Mouse (Mus musculus): ENCODE data around the gene Usp10. TPM values are rescaled to one million over a fixed set of nuclear protein-coding genes. Genes with fewer than 3 reads are reported as not detected.

The Usp10 gene
- polyA plus RNA-seq (2021; fragmentation: Nextera tagmentation), result 64.5 and 68.1 TPM in 2 replicates
- long read RNA-seq, experiment 1, transcript Usp10-202 (14 exons, 3,274 nt), result minor isoform, 23 of 80 reads
- long read RNA-seq, experiment 1, transcript Usp10-210 (14 exons, 3,726 nt), result major isoform, 34 of 80 reads
- long read RNA-seq, experiment 1, partial matches to known transcripts, result 18 of 80 reads
- long read RNA-seq, experiment 1, other reads (novel, unspliced or antisense), result 5 of 80 reads
- long read RNA-seq, experiment 2, transcript Usp10-202 (14 exons, 3,274 nt), result minor isoform, 167 of 558 reads
- long read RNA-seq, experiment 2, transcript Usp10-210 (14 exons, 3,726 nt), result major isoform, 305 of 558 reads
- long read RNA-seq, experiment 2, partial matches to known transcripts, result 48 of 558 reads
- long read RNA-seq, experiment 2, other reads (novel, unspliced or antisense), result 37 of 558 reads

DNA sequence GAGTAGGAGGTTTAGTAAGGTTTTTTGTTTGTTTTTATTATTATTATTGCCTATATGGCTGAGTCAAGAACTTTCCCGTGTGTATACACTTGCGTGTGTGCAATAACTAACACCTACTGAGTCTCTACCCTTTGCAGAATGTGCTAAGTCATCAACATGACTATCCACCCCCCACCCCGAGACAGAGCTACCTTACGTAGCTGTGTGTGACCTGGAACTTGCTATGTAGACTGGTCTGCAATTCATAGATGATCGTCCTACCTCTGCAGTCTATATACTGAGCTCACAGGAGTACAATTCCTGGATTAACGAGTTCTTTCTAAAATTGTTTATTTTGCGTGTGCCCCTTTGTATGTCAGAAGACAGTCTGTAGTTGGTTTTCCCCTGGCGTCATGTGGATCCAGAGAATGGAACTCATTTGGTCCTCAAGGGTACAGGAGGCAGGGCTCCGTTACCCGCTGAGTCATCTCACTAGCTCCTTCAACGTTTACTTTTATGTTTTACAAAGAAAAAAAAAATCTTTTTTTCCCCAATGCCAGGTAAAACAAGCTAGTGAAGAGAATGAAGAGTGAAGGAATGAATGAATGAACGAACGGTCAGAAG lies at the start of gene Usp10:
Gene Usp10, plus strand, starts transcription at position 417 of the 603 bp plus-strand sequence.

DNA sequence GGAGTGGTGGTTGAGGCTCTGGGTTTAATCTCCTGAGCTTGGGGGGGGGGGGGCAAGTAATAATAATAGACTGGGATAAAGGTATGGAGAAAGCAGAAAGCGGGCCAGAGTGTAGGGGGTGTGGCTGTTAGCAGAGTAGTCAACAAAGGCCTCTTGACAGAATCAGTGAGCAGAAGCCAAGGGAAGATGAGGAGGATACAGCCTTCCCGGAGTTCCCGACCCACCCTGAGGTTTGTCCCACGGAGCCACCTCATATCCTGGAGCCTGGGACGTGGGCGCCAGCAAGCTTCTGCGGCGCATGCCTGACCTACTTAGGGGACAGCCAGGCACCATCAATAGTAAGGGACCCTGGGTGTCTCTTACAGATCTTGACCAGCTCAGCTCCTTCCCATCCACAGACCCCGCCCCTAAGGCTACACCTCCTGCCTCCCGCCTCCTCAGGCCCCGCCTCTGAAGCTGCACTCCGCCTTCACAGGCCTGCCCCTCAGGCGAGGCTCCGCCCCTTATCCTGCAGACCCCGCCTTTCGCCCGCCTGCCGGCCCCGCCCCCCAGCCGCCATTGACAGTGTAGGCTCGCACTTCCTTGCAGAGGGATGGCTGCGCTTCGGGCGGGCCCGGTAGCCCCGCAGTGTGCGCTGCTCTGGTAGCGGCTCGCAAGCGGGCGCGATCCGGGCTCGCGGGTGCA lies 48.3 kb upstream of the Usp10 start, which contains the start of gene Klhl36:
Gene Klhl36, plus strand, starts transcription at position 561 of the 684 bp plus-strand sequence.

DNA sequence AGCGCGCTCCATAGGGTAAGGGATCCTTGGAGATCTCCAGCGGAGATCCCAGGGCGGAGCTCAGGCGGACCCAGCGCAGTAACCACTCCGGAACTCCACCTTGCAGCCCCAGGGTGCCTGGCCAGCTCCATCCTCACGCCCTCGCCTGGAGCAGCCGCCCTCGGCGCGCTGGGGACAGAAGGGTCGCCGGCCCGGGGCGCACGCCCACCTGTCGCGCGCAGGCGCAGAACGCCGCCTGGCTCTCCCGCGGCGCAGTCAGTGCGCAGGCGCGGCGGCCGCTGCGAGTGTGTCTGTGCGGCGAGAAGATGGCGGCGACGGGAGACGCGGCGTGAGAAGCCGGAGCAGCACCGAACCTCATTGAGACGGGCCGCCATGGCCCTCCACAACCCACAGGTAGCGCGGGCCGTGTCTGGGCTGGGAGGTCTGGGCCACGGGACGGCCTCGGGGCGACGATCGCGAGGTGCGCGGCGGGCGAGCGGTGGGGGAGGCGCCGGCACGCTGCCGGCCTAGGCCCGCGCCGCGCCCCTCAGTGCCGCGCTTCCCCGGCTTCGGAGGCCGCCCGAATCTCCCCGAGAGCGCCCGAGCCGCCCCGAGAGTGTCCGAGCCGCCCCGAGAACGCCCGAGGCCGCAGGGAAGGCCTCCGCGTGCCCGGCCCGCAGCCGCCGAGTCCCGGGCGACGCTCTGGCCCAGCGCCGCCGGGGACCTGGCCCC lies 542 bp downstream of the Usp10 start, which contains the start of gene Gm20388:
Gene Gm20388, plus strand, starts transcription at position 295 of the 711 bp plus-strand sequence.

GRCm38 (mm10) chr8:119992249-119992648 lies 82.1 kb downstream of the Usp10 start, which contains the start of gene Crispld2:
Gene Crispld2, plus strand, starts transcription at chr8:119992438.

Other genes with a start within 250 kb of the Usp10 start
- 12.7 and 15.6 TPM in 2 replicates for gene Wfdc1, start 244.0 kb upstream of the Usp10 start, polyA plus RNA-seq (2021; fragmentation: Nextera tagmentation)
- gene Atp2c2, start 210.4 kb upstream of the Usp10 start, polyA plus RNA-seq (2021; fragmentation: Nextera tagmentation), result 0.23 and 0.33 TPM in 2 replicates
- 5.9 and 7.4 TPM in 2 replicates for gene Tldc1, start 131.9 kb upstream of the Usp10 start, polyA plus RNA-seq (2021; fragmentation: Nextera tagmentation)
- gene Cotl1, start 69.8 kb upstream of the Usp10 start, polyA plus RNA-seq (2021; fragmentation: Nextera tagmentation), result 41.9 and 50.8 TPM in 2 replicates
- 6.8 TPM in 2 replicates for gene Klhl36, start 48.1 kb upstream of the Usp10 start, polyA plus RNA-seq (2021; fragmentation: Nextera tagmentation)
- gene Gm20388, start 481 bp downstream of the Usp10 start, polyA plus RNA-seq (2021; fragmentation: Nextera tagmentation), result 3.1 and 5.9 TPM in 2 replicates
- 0.74 and 1.3 TPM in 2 replicates for gene Crispld2, start 82.1 kb downstream of the Usp10 start, polyA plus RNA-seq (2021; fragmentation: Nextera tagmentation)
- gene Zdhhc7, start 191.1 kb downstream of the Usp10 start, polyA plus RNA-seq (2021; fragmentation: Nextera tagmentation), result 20.9 and 22.1 TPM in 2 replicates
- gene 6430548M08Rik, start 203.8 kb downstream of the Usp10 start, polyA plus RNA-seq (2021; fragmentation: Nextera tagmentation), result 42.1 and 44.7 TPM in 2 replicates

Measured in layer of hippocampus, adult 6 months (tissue).